Mouse (Mus musculus) G1E (cell line): ENCODE measurements around the gene Noxa1.

Experiments used
- CTCF ChIP-seq: IDR thresholded peaks from 2 replicates; pipeline ENCODE4 v1.5.1; 2012; ENCODE audit warnings: low read depth, low read length, inconsistent platforms, mixed read lengths
- GATA1 ChIP-seq: IDR thresholded peaks from 2 replicates; pipeline ENCODE4 v1.6.1; 2012; ENCODE audit warnings: borderline replicate concordance, low read length, inconsistent platforms, mixed read lengths
- POLR2AphosphoS5 ChIP-seq: IDR thresholded peaks from 2 replicates; pipeline ENCODE4 v1.6.1; 2012; ENCODE audit warnings: low read depth, low read length, inconsistent platforms; ENCODE audit not compliant: insufficient replicate concordance

- TF ChIP-seq CTCF (no peak), GATA1 (no peak), POLR2AphosphoS5 (no peak)
Observed at GRCm38 (mm10) chr2:25040089-25040488, 54.9 kb downstream of the Noxa1 start.
